Mouse (Mus musculus): ENCODE data around the gene Vsig1. TPM values are rescaled to one million over a fixed set of nuclear protein-coding genes. Genes with fewer than 3 reads are reported as not detected.

Gene Vsig1
- total RNA-seq, 2 experiments from 2014 or later: not detected

Other genes with a start within 250 kb of the Vsig1 start
- 10 to 100 TPM; 17.5 to 22.6 TPM for gene Mid2, start 243.0 kb upstream of the Vsig1 start, total RNA-seq (2021)
- not detected for gene Tex13b, start 94.2 kb upstream of the Vsig1 start, total RNA-seq (2021)
- gene Psmd10, start 49.1 kb downstream of the Vsig1 start, total RNA-seq (2021): 10 to 100 TPM; 15.4 to 17.1 TPM
- 10 to 100 TPM in 1 of 2 experiments, 1 to 10 TPM in 1; 8.6 to 14.9 TPM for gene Atg4a, start 49.3 kb downstream of the Vsig1 start, total RNA-seq (2021)

Data from layer of hippocampus, postnatal 14 days (tissue).